Mouse (Mus musculus): ENCODE results near the gene Themis.

GRCm38 (mm10) chr10:28665141-28665540 is 3.0 kb upstream of the Themis start:
- TF ChIP-seq POLR2A (IDR thresholded peaks at IDR 0.05; ENCODE audit: borderline replicate concordance, extremely low read depth, low read depth, low read length) (no peak), CTCF (IDR thresholded peaks at IDR 0.05; ENCODE audit: insufficient read depth, low read length) (no peak)

All from lung, adult 2 months (tissue).